Mouse (Mus musculus): ENCODE measurements around the gene Mitf. TPM values are rescaled to one million over a fixed set of nuclear protein-coding genes. Genes with fewer than 3 reads are reported as not detected.

The Mitf gene
- polyA plus RNA-seq, 1 experiment from 2014 or later, result 0.30 TPM

- H3K9me3 ChIP-seq (ENCODE audit: control insufficient read depth, low read length), result no peaks in the 10 kb centered on the region
- ATAC-seq (ENCODE audit: low FRiP score) (no peak), DNase-seq (ENCODE audit: low spot score, missing footprints) (no peak)
- H3K4me1 ChIP-seq (ENCODE audit: control insufficient read depth, insufficient read depth, low read length), result peaks cover 4% of the 10 kb centered on the region; the same call in 1 of the 2 replicates
- H3K4me2 ChIP-seq, result no peak overlapping the region
- H3K9ac ChIP-seq (ENCODE audit: low read length), result no peak overlapping the region
- no peaks in the 10 kb centered on the region for H3K27me3 ChIP-seq (ENCODE audit: control insufficient read depth, insufficient read depth, low read length)
- no peak overlapping the region for H3K27ac ChIP-seq (ENCODE audit: low read depth, low read length)
- 89% methylated on average over 5 of the region's 5 CpGs for WGBS
- H3K36me3 ChIP-seq (ENCODE audit: control insufficient read depth, insufficient read depth, low read length), result no peaks in the 10 kb centered on the region
- H3K4me3 ChIP-seq (ENCODE audit: low read depth, low read length), result no peak overlapping the region
These were observed 91.2 kb downstream of the Mitf start for GRCm38 (mm10) chr6:97898085-97898484.

- no peak for DNase-seq (ENCODE audit: low spot score, missing footprints)
- 88% methylated on average over 5 of the region's 5 CpGs for WGBS
- H3K27me3 ChIP-seq (ENCODE audit: control insufficient read depth, insufficient read depth, low read length), result no peaks in the 10 kb centered on the region
These were observed 94.7 kb downstream of the Mitf start for GRCm38 (mm10) chr6:97901561-97901960.

GRCm38 (mm10) chr6:97902205-97902604, 95.4 kb downstream of the Mitf start:
- Histone ChIP-seq H3K9me3 (ENCODE audit: control insufficient read depth, low read length) (no peaks in the 10 kb centered on the region), H3K4me3 (ENCODE audit: low read depth, low read length) (no peak overlapping the region), H3K4me2 (no peak overlapping the region), H3K36me3 (ENCODE audit: control insufficient read depth, insufficient read depth, low read length) (no peaks in the 10 kb centered on the region), H3K9ac (ENCODE audit: low read length) (no peak overlapping the region), H3K27ac (ENCODE audit: low read depth, low read length) (no peak overlapping the region), H3K27me3 (ENCODE audit: control insufficient read depth, insufficient read depth, low read length) (no peaks in the 10 kb centered on the region), H3K4me1 (ENCODE audit: control insufficient read depth, insufficient read depth, low read length) (no peaks in the 10 kb centered on the region)
- ATAC-seq (ENCODE audit: low FRiP score) (no peak), DNase-seq (ENCODE audit: low spot score, missing footprints) (no peak)
- 82% methylated on average over 1 of the region's 1 CpGs for WGBS

More at GRCm38 (mm10) chr6:97901561-97901960, 94.7 kb downstream of the Mitf start:
- H3K4me1 ChIP-seq (ENCODE audit: control insufficient read depth, insufficient read depth, low read length), result no peaks in the 10 kb centered on the region
- no peak overlapping the region for H3K4me2 ChIP-seq
- no peak overlapping the region for H3K27ac ChIP-seq (ENCODE audit: low read depth, low read length)
- H3K4me3 ChIP-seq (ENCODE audit: low read depth, low read length), result no peak overlapping the region
- H3K9me3 ChIP-seq (ENCODE audit: control insufficient read depth, low read length), result no peaks in the 10 kb centered on the region
- no peak for ATAC-seq (ENCODE audit: low FRiP score)
- no peak overlapping the region for H3K9ac ChIP-seq (ENCODE audit: low read length)
- H3K36me3 ChIP-seq (ENCODE audit: control insufficient read depth, insufficient read depth, low read length), result no peaks in the 10 kb centered on the region

- no peak for ATAC-seq (ENCODE audit: low FRiP score)
- Histone ChIP-seq H3K27ac (ENCODE audit: low read depth, low read length) (no peak overlapping the region), H3K9me3 (ENCODE audit: control insufficient read depth, low read length) (no peaks in the 10 kb centered on the region), H3K4me3 (ENCODE audit: low read depth, low read length) (no peak overlapping the region), H3K4me2 (no peak overlapping the region), H3K4me1 (ENCODE audit: control insufficient read depth, insufficient read depth, low read length) (peaks cover 5% of the 10 kb centered on the region), H3K27me3 (ENCODE audit: control insufficient read depth, insufficient read depth, low read length) (no peaks in the 10 kb centered on the region), H3K9ac (ENCODE audit: low read length) (no peak overlapping the region), H3K36me3 (ENCODE audit: control insufficient read depth, insufficient read depth, low read length) (no peaks in the 10 kb centered on the region)
- WGBS, result 96% methylated on average over 8 of the region's 8 CpGs
- DNase-seq (ENCODE audit: low spot score, missing footprints), result no peak
These were observed 107.9 kb downstream of the Mitf start for GRCm38 (mm10) chr6:97914768-97915167.

- Histone ChIP-seq H3K4me1 (ENCODE audit: control insufficient read depth, insufficient read depth, low read length) (peaks cover 5% of the 10 kb centered on the region), H3K27me3 (ENCODE audit: control insufficient read depth, insufficient read depth, low read length) (no peaks in the 10 kb centered on the region), H3K36me3 (ENCODE audit: control insufficient read depth, insufficient read depth, low read length) (no peaks in the 10 kb centered on the region), H3K9ac (ENCODE audit: low read length) (no peak overlapping the region), H3K4me3 (ENCODE audit: low read depth, low read length) (no peak overlapping the region), H3K4me2 (no peak overlapping the region), H3K9me3 (ENCODE audit: control insufficient read depth, low read length) (no peaks in the 10 kb centered on the region), H3K27ac (ENCODE audit: low read depth, low read length) (no peak overlapping the region)
- ATAC-seq (ENCODE audit: low FRiP score) (no peak), DNase-seq (ENCODE audit: low spot score, missing footprints) (no peak)
- WGBS, result 85% methylated on average over 7 of the region's 7 CpGs
These were observed 109.6 kb downstream of the Mitf start for GRCm38 (mm10) chr6:97916386-97916903.

- no peak for DNase-seq (ENCODE audit: low spot score, missing footprints)
- H3K9ac ChIP-seq (ENCODE audit: low read length), result no peak overlapping the region
- no peak overlapping the region for H3K27ac ChIP-seq (ENCODE audit: low read depth, low read length)
- 50% methylated on average over 4 of the region's 4 CpGs for WGBS
- H3K4me3 ChIP-seq (ENCODE audit: low read depth, low read length), result no peak overlapping the region
- H3K27me3 ChIP-seq (ENCODE audit: control insufficient read depth, insufficient read depth, low read length), result no peaks in the 10 kb centered on the region
- H3K4me1 ChIP-seq (ENCODE audit: control insufficient read depth, insufficient read depth, low read length), result peaks cover 5% of the 10 kb centered on the region
- H3K36me3 ChIP-seq (ENCODE audit: control insufficient read depth, insufficient read depth, low read length), result no peaks in the 10 kb centered on the region
- H3K4me2 ChIP-seq, result no peak overlapping the region
- no peaks in the 10 kb centered on the region for H3K9me3 ChIP-seq (ENCODE audit: control insufficient read depth, low read length)
- ATAC-seq (ENCODE audit: low FRiP score), result no peak
These were observed 111.2 kb downstream of the Mitf start for GRCm38 (mm10) chr6:97918051-97918450.

GRCm38 (mm10) chr6:97918481-97918880, 111.6 kb downstream of the Mitf start:
- H3K4me1 ChIP-seq (ENCODE audit: control insufficient read depth, insufficient read depth, low read length), result peaks cover 5% of the 10 kb centered on the region
- no peaks in the 10 kb centered on the region for H3K36me3 ChIP-seq (ENCODE audit: control insufficient read depth, insufficient read depth, low read length)
- no peak overlapping the region for H3K27ac ChIP-seq (ENCODE audit: low read depth, low read length)
- DNase-seq (ENCODE audit: low spot score, missing footprints) (no peak), ATAC-seq (ENCODE audit: low FRiP score) (no peak)
- H3K27me3 ChIP-seq (ENCODE audit: control insufficient read depth, insufficient read depth, low read length), result no peaks in the 10 kb centered on the region
- H3K9me3 ChIP-seq (ENCODE audit: control insufficient read depth, low read length), result no peaks in the 10 kb centered on the region
- H3K9ac ChIP-seq (ENCODE audit: low read length), result no peak overlapping the region
- no peak overlapping the region for H3K4me3 ChIP-seq (ENCODE audit: low read depth, low read length)
- no peak overlapping the region for H3K4me2 ChIP-seq
- 60% methylated on average over 7 of the region's 7 CpGs for WGBS

- 56% methylated on average over 8 of the region's 8 CpGs for WGBS
- H3K4me3 ChIP-seq (ENCODE audit: low read depth, low read length), result no peak overlapping the region
- no peak overlapping the region for H3K27ac ChIP-seq (ENCODE audit: low read depth, low read length)
- ATAC-seq (ENCODE audit: low FRiP score) (no peak), DNase-seq (ENCODE audit: low spot score, missing footprints) (no peak)
- H3K4me1 ChIP-seq (ENCODE audit: control insufficient read depth, insufficient read depth, low read length), result peaks cover 5% of the 10 kb centered on the region
- no peaks in the 10 kb centered on the region for H3K9me3 ChIP-seq (ENCODE audit: control insufficient read depth, low read length)
- no peaks in the 10 kb centered on the region for H3K27me3 ChIP-seq (ENCODE audit: control insufficient read depth, insufficient read depth, low read length)
- no peak overlapping the region for H3K9ac ChIP-seq (ENCODE audit: low read length)
- H3K36me3 ChIP-seq (ENCODE audit: control insufficient read depth, insufficient read depth, low read length), result no peaks in the 10 kb centered on the region
- H3K4me2 ChIP-seq, result no peak overlapping the region
These were observed 112.4 kb downstream of the Mitf start for GRCm38 (mm10) chr6:97919287-97919686.

- H3K27me3 ChIP-seq (ENCODE audit: control insufficient read depth, insufficient read depth, low read length), result no peaks in the 10 kb centered on the region
- WGBS, result 94% methylated on average over 6 of the region's 6 CpGs
- DNase-seq (ENCODE audit: low spot score, missing footprints), result no peak
These were observed 114.7 kb downstream of the Mitf start for GRCm38 (mm10) chr6:97921591-97921990.

More at GRCm38 (mm10) chr6:97921591-97921990, 114.7 kb downstream of the Mitf start:
- no peak overlapping the region for H3K27ac ChIP-seq (ENCODE audit: low read depth, low read length)
- no peaks in the 10 kb centered on the region for H3K36me3 ChIP-seq (ENCODE audit: control insufficient read depth, insufficient read depth, low read length)
- ATAC-seq (ENCODE audit: low FRiP score), result no peak
- H3K4me1 ChIP-seq (ENCODE audit: control insufficient read depth, insufficient read depth, low read length), result peaks cover 5% of the 10 kb centered on the region
- H3K9ac ChIP-seq (ENCODE audit: low read length), result no peak overlapping the region
- no peak overlapping the region for H3K4me2 ChIP-seq
- no peak overlapping the region for H3K4me3 ChIP-seq (ENCODE audit: low read depth, low read length)
- H3K9me3 ChIP-seq (ENCODE audit: control insufficient read depth, low read length), result no peaks in the 10 kb centered on the region
